Mouse (Mus musculus) heart, adult 2 months (tissue): ENCODE data around the gene C9orf72.

Experiments used
- CTCF ChIP-seq: fragments of 200-600 bp; IDR thresholded peaks from 2 replicates; pipeline ENCODE4 v1.8.1; 2022; ENCODE audit warnings: antibody characterized with exemption, mild to moderate bottlenecking, moderate library complexity
- EP300 ChIP-seq: fragments of 200-500 bp; IDR thresholded peaks from 2 replicates; pipeline ENCODE4 v1.6.1; 2011; ENCODE audit warnings: low read depth, low read length, control low read depth; ENCODE audit not compliant: insufficient read depth
- POLR2A ChIP-seq: fragments of 200-500 bp; IDR thresholded peaks from 2 replicates; pipeline ENCODE4 v1.6.1; 2011; ENCODE audit warnings: mild to moderate bottlenecking, low read depth, low read length, control low read depth; ENCODE audit not compliant: insufficient read depth

DNA sequence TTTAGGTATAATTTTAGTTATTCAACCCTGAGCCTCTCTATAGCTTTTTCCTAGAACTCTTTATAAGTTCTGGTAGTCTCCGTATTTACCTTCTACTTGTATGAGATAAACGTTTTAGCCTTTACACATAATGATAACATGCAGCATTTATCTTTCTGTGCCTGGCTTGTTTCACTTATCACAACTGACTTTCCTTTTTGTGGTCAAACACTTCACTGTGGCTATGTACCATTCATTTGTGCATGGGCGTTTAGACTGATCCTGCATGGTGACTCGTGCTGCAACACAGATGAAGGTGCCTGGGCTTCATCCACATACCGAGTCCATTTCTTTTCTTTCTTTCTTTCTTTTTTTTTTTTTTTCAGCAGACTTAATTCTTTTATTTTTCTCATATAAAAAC is 24.3 kb downstream of the C9orf72 start:
- TF ChIP-seq CTCF (no peak), POLR2A (no peak), EP300 (no peak)
